ENCODE assay signal across 8 mouse cellular contexts in the genomic region with DNA sequence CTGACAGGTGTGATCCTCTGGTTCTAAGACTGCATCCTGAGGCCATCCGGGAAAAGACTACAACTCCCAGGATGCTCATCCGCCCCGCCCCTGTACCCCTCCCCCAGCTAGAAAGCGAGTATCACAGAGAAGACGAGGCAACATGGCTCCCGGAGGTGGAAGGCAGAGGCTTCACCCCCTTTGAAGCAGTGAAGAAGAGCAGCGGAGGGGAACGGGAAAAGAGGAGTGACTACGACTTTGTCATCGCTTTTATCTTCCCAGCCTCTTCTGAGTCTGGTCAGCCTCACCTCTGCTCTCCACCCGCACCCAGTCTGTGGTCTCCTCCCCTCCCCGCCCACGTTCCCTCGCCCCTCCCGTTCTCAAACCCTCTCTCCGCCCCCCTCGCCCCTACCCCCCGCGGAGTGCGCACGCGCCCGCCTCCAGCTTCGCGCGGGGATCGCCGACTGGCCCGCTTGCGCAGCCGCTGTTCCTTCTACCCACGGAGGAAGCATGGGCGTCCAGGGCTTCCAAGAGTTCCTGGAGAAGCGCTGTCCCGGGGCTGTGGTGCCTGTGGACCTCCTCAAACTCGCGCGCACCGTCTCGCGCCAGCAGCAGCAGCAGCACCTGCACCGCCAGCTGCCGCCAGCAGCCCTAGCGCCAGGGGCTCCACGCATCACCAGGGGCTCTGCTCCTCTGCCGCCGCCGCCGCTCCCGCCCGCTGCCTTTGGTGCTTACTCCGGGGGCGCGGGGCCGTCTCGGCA. TPM values are rescaled to one million over a fixed set of nuclear protein-coding genes. Genes with fewer than 3 reads are reported as not detected.
DNase-seq lines count a peak whose midpoint lies in the region; ATAC-seq lines count a peak whose summit lies in the region.

A gene (plus strand): TSS at position 415 of the 740 bp plus-strand sequence.

- peaks cover 8% of the 10 kb centered on the region for H3K27me3 ChIP-seq in erythroblast, embryonic 14.5 days (ENCODE audit: control insufficient read depth)
- H3K27me3 ChIP-seq in heart, embryonic 12.5 days (replicated peaks) = no peaks in the 10 kb centered on the region
- peaks cover 11% of the 10 kb centered on the region; the same call in 1 of the 2 replicates for H3K27me3 ChIP-seq in kidney, embryonic 16.5 days (ENCODE audit: insufficient read depth, low read length)

- peaks cover 3% of the 10 kb centered on the region; the same call in 1 of the 2 replicates for H3K36me3 ChIP-seq in erythroblast, embryonic 14.5 days (ENCODE audit: control insufficient read depth)
- 0 out of 2 replicates have a peak, but pooled peaks cover 3% of the 10 kb centered on the region for H3K36me3 ChIP-seq in heart, embryonic 12.5 days
- H3K36me3 ChIP-seq in kidney, embryonic 16.5 days (ENCODE audit: insufficient read depth, low read length) = no peaks in the 10 kb centered on the region

- H3K9ac ChIP-seq in heart, embryonic 12.5 days = peak within 1 kb of the TSS; percentile 81
- peak within 1 kb of the TSS; percentile 70 for H3K9ac ChIP-seq in kidney, embryonic 16.5 days (replicated peaks; ENCODE audit: low read length)

- peak; percentile 92 for DNase-seq in CD4-positive, CD25-positive, alpha-beta regulatory T cell, adult 2 months (ENCODE audit: low read depth, low spot score)
- peak; percentile 75 for DNase-seq in brain, embryonic 18.5 days (ENCODE audit: low read depth, low spot score)
- peak; percentile 85 for DNase-seq in liver
- peak; percentile 80 to 81 for DNase-seq in spleen, postnatal 36 days (ENCODE audit: low spot score in 2 of 2)

- 12% methylated on average over 52 of the region's 56 CpGs for WGBS in heart, embryonic 12.5 days
- 20% methylated on average over 46 of the region's 56 CpGs for WGBS in kidney, embryonic 16.5 days

- ATAC-seq in heart, embryonic 12.5 days (ENCODE audit: insufficient number of reproducible peaks, low FRiP score) = peak; percentile 92
- peak; percentile 94 for ATAC-seq in kidney, embryonic 16.5 days (ENCODE audit: low FRiP score, low TSS enrichment)
- peak; percentile 83 for ATAC-seq in monocyte, adult 5-6 weeks (replicated peaks; ENCODE audit: insufficient number of reproducible peaks, low FRiP score, low TSS enrichment, poor library complexity, severe bottlenecking)

- H3K4me1 ChIP-seq in erythroblast, embryonic 14.5 days (ENCODE audit: control insufficient read depth) = peaks cover 17% of the 10 kb centered on the region
- H3K4me1 ChIP-seq in heart, embryonic 12.5 days (replicated peaks) = peaks cover 11% of the 10 kb centered on the region; the same call in 1 of the 2 replicates
- H3K4me1 ChIP-seq in kidney, embryonic 16.5 days (ENCODE audit: insufficient read depth, low read length) = peaks cover 10% of the 10 kb centered on the region; the same call in 1 of the 2 replicates

- H3K4me2 ChIP-seq in heart, embryonic 12.5 days = peak within 1 kb of the TSS; percentile 81
- peak within 1 kb of the TSS; percentile 65 for H3K4me2 ChIP-seq in kidney, embryonic 16.5 days (replicated peaks; ENCODE audit: low read depth, low read length)

- H3K27ac ChIP-seq in heart, embryonic 12.5 days (ENCODE audit: poor library complexity, severe bottlenecking) = peak within 1 kb of the TSS; percentile 83
- H3K27ac ChIP-seq in kidney, embryonic 16.5 days (ENCODE audit: low read length) = peak within 1 kb of the TSS; percentile 86

- H3K9me3 ChIP-seq in erythroblast, embryonic 14.5 days (ENCODE audit: control insufficient read depth, low read length) = peaks cover 8% of the 10 kb centered on the region
- H3K9me3 ChIP-seq in heart, embryonic 12.5 days (replicated peaks) = no peaks in the 10 kb centered on the region
- H3K9me3 ChIP-seq in kidney, embryonic 16.5 days (ENCODE audit: low read length) = no peaks in the 10 kb centered on the region

- H3K4me3 ChIP-seq in erythroblast, embryonic 14.5 days (replicated peaks) = peak within 1 kb of the TSS; percentile 82
- peak within 1 kb of the TSS; percentile 81 for H3K4me3 ChIP-seq in heart, embryonic 12.5 days
- peak within 1 kb of the TSS; percentile 63 for H3K4me3 ChIP-seq in kidney, embryonic 16.5 days (ENCODE audit: low read length)

RNA-seq across cellular contexts. Expression of the gene that starts here (rescaled TPM):
- polyA plus RNA-seq in erythroblast, embryonic 14.5 days (2012) = 0.03 and 0.04 TPM in 2 replicates
- 4.6 and 5.3 TPM in 2 replicates for polyA plus RNA-seq in heart, embryonic 12.5 days (2016; fragmentation: Nextera tagmentation; extraction: Ambion mirVana)
- 4.0 and 5.3 TPM in 2 replicates for polyA plus RNA-seq in kidney, embryonic 16.5 days (2015; fragmentation: Nextera tagmentation; extraction: Ambion mirVana)
- 1.4 to 3.1 TPM (median 1.9 TPM) in 3 replicates for total RNA-seq in monocyte, adult 5-6 weeks (2017)

Comparison
In these comparisons a context has a peak if more than half of its experiments do, and no peak if none do; other contexts are left out.
1. Peak in every context shown above with its lines: DNase-seq, ATAC-seq, H3K4me3 ChIP-seq and H3K27ac ChIP-seq.